Mouse (Mus musculus) lung, postnatal 0 days (tissue): ENCODE measurements around the gene Rps6ka4.

Experiments used
- CTCF ChIP-seq: IDR thresholded peaks from 2 replicates; pipeline ENCODE4 v1.5.1; 2016; ENCODE audit warnings: antibody characterized with exemption, mild to moderate bottlenecking
- EP300 ChIP-seq: IDR thresholded peaks from 2 replicates; pipeline ENCODE4 v1.6.1; 2016; ENCODE audit warnings: antibody characterized with exemption, mild to moderate bottlenecking, control low read depth

GRCm38 (mm10) chr19:6840475-6841291, at the start of gene Rps6ka4:
- TF ChIP-seq CTCF, result peak; percentile 7
- no peak for TF ChIP-seq EP300
